Mouse (Mus musculus) neutrophil, adult 83 days (primary cell): Measurements from ENCODE around the gene Uevld. TPM values are rescaled to one million over a fixed set of nuclear protein-coding genes. Genes with fewer than 3 reads are reported as not detected.

Source experiments
- total RNA-seq, 2 experiments: library from RNA; stranded (reverse); gene quantifications; one replicate each; pipeline ENCODE4 v1.2.4; 2023

Uevld gene
- total RNA-seq: 10 to 100 TPM; 10.9 to 17.9 TPM

GRCm38 (mm10) chr7:46957831-46958691, at the start of gene Uevld:
Gene Uevld (minus strand): TSS chr7:46958527.

GRCm38 (mm10) chr7:46983280-46983679, 25.0 kb upstream of the Uevld start, which contains the start of gene Gm9999:
Gene Gm9999 (plus strand): TSS chr7:46983580.

GRCm38 (mm10) chr7:46919551-46920176, 38.7 kb downstream of the Uevld start, which contains the start of gene Tsg101:
Gene Tsg101 (minus strand): TSS chr7:46919969.

Other genes starting within 250 kb of the Uevld start
- gene Saal1, start 247.8 kb downstream of the Uevld start, total RNA-seq: 1 to 10 TPM; 7.4 to 7.7 TPM
- gene Saa3, start 242.8 kb downstream of the Uevld start, total RNA-seq: under 1 TPM; 0.90 to 0.95 TPM
- gene Saa4, start 225.9 kb downstream of the Uevld start, total RNA-seq: not detected
- not detected for gene Saa1, start 215.5 kb downstream of the Uevld start, total RNA-seq
- not detected for gene Saa2, start 206.7 kb downstream of the Uevld start, total RNA-seq
- gene Hps5, start 162.5 kb downstream of the Uevld start, total RNA-seq: 10 to 100 TPM; 31.7 to 35.9 TPM
- gene Gtf2h1, start 162.4 kb downstream of the Uevld start, total RNA-seq: 10 to 100 TPM; 21.3 to 29.0 TPM
- 100 to 1,000 TPM; 378 to 384 TPM for gene Ldha, start 117.1 kb downstream of the Uevld start, total RNA-seq
- gene Ldhc, start 97.3 kb downstream of the Uevld start, total RNA-seq: under 1 TPM; 0.75 to 0.77 TPM
- 10 to 100 TPM; 32.1 to 36.2 TPM for gene Tsg101, start 38.6 kb downstream of the Uevld start, total RNA-seq
- not detected for gene Gm9999, start 25.1 kb upstream of the Uevld start, total RNA-seq
- gene Spty2d1, start 49.9 kb upstream of the Uevld start, total RNA-seq: 10 to 100 TPM; 48.0 to 59.3 TPM
- gene Tmem86a, start 92.1 kb upstream of the Uevld start, total RNA-seq: 1 to 10 TPM; 7.5 TPM
- gene Ptpn5, start 175.2 kb upstream of the Uevld start, total RNA-seq: not detected
- not detected for gene Mrgpra6, start 246.4 kb upstream of the Uevld start, total RNA-seq